Mouse (Mus musculus) left cerebral cortex, postnatal 36 days (tissue): ENCODE data around the gene Fndc8. TPM values are rescaled to one million over a fixed set of nuclear protein-coding genes. Genes with fewer than 3 reads are reported as not detected.
A peak's percentile ranks its signal among the peaks of the same experiment; 100 is the strongest.
"Not testable (repeated sequence)": the region's sequence is repeated elsewhere in the genome, so short reads cannot be mapped to it uniquely, and the experiment has no call there.

Source experiments
- DNase-seq, 2 experiments: peaks; one replicate each; pipeline ENCODE4 v3.0.0; 2021 to 2022; ENCODE audit warnings: low spot score in 2 of 2, mixed read lengths in 1 of 2
- intact Hi-C: fragments of 180-260 bp; cut with DNase I; formaldehyde crosslinking; loops from one replicate; pipeline ENCODE4 v1.15.1; 2025
- total RNA-seq, 2 experiments: library from RNA; stranded (reverse); gene quantifications; 2 replicates each; pipeline ENCODE4 v1.2.3; 2021

Gene Fndc8
- total RNA-seq, 2 experiments from 2014 or later: not detected

DNA sequence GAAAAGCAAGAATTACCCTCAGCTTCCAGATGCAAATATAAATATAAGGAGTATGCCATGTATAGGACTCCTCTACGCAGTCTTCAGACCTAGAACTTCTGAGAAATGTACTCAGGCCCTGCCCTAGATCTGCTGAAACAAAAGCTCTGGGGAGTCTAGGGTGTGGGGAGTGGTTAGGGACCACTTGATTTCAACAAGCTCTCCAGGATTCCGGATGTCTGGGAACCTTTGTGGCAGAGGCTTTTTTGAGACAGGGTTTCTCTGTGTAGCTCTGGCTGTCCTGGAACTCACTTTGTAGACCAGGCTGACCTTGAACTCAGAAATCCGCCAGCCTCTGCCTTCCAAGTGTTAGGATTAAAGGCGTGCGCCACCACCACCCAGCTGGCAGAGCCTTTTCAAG, 13.9 kb downstream of the Fndc8 start:
- intact Hi-C loops: no loop called here
- no peak for DNase-seq

DNA sequence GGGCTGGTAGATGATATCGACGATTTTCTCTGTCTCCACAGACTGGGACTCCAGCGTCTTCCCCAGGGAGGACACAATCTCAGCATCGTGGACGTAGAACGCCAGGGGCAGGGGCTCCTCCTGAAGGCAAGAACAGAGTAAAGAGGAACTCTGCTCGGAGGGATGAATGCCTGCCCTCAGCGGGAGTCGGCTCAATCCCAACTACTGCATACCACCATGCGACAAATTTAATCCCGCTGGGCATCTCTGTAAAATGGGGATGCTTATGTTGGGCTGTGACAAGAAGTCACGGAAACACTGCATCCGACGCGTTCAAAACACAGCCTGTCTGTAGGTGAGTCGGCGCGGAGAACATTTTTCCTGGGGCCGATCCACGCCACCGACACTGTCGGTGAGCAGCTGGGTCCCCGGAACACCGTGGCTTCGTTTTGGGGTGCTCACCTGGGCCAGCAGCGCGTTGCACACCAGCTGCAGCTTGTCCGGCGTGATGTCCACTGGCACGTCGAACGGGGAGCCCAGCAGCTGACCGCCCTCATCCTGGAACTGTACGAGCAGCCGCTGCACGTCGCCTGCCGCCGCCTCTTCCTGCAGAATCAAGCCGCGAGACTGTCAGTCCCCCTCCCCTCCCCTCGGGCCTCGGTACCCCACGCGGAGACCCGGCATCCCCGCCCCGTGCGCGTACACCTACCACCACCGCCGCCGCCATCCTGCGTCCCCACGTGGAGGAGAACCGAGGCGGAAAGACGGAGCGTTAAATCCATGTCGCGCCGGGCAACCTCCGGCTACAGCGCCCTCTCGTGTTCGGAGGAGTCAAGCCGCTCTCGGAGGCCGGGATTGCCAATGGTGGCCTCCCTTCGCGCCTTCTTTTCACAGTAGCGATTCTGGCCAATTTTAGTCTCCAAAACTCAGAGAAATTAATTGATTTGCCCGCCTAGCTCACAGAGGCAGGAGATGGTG, 16.0 kb downstream of the Fndc8 start, which contains the start of gene Nle1:
Gene Nle1, minus strand, starts transcription at position 761 of the 957 bp plus-strand sequence.
- DNase-seq: peak; percentile 91 to 92
- intact Hi-C loops: loop anchor here (1.0 kb wide), 1 partner anchor 37 kb away; the partner anchor contains the start of gene Rffl

DNA sequence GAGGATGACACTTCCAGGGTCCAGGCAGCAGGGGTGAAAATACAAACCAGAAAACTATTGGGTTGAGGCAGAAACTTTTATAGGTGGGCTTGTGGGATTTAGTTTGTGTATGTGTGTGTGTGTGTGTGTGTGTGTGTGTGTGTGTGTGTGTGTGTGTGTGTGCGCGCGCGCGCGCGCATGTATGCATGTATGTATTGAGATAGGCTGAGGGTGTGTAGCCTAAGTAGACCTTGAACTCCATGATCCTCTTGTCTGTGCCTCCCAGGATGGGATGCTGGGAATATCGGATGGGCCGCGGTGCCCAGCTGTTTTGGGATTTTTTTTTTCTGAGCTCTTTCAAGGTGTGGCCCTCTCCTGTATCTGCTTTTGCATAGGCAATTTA, 16.7 kb downstream of the Fndc8 start:
- no peak for DNase-seq
- intact Hi-C loops: loop anchor here (1.0 kb wide), 1 partner anchor 37 kb away; the partner anchor contains the start of gene Rffl

DNA sequence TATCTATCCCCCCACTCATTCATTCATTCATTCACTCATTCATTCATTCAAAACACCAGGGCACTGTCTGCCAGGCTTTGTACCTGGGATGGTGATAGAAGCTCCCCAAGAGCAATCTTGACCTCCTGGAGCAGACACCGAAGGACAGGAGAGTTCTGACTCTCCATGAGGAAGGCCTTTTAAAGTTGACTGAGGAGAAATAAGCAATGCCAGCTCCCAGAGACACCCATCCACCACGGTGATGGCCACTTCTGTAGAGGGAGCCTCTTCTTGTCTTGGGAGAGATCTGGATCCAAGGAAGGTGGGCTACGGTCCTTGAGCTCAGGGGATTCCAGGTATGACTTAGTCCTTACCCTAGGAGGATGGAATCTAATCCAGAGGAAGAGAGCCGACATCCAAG, 18.3 kb downstream of the Fndc8 start, which contains the start of gene Unc45b:
Gene Unc45b, plus strand, starts transcription at position 301 of the 400 bp plus-strand sequence.
- no peak for DNase-seq
- intact Hi-C loops: loop anchor here (10.0 kb wide), 1 partner anchor 385 kb away; the partner anchor contains the start of gene Ap2b1

DNA sequence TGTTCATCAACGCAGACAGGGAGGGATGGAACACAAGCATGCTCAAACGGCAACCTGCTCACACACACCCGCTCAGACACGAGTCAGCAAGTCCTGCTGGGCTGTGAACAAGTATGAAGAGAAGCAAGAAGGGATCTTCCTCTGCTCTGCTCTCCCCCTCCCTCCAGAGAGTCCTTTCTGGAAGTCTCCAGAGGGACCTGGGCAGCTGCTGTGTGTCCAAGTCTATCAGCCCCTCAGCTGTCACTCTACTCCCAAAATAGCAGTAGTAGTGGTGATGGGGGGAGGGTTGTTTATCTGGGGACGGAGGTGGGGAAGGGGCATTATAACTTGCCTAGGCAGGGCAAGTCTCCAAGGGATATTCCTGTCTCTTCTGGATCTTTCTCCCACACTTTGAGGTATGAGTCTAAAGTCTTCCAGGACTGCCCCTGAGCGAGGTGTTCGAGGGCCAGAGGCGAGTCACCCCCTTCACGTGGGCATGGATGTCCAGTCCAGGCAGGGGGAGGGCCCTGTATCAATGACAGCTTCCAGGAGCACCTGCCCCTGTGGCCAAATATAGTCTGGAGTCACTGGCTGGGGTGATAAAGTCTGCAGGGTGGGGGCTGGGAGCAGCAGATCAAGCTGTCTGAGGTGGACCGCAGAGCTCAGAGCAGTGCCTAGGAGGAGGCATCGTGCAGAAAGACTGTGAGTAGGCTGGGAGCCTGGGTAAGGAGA, 18.9 kb downstream of the Fndc8 start:
- no peak for DNase-seq
- intact Hi-C loops: loop anchor here (10.0 kb wide), 1 partner anchor 384 kb away; the partner anchor contains the start of gene Ap2b1

DNA sequence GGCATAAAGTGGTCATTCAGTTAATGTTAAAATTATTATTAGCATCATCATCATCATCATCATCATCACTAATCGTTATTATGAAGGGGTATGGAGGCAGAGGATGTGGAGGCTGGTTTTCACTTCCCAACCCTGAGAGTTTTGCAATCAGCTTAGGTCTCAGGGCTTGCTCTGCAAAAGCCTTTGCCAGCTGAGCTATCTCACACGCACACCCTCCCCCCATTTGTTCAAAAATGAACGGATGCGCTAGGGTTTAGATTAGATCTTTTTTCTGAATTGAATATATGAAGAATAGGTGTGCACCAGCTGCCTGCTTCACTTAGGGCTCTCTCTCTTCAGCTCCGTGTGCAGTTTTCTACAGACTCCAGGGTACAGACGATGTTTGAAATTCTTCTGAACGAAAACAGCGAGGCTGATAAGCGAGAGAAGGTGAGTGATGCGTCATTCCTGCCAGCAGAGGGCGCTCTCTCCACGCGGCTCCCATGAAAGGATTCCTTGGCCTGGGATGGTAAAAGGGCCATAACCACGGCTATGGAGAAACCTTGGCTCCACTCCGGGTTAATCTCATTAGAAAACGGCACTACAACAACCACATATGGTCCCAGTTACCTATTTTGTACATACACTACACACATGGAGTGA, 22.9 kb downstream of the Fndc8 start:
- intact Hi-C loops: loop anchor here (2.0 to 10.0 kb wide), 2 partner anchors 44 to 380 kb away; partner anchors contain the start of gene Ap2b1
- peak; percentile 56 to 62 for DNase-seq

DNA sequence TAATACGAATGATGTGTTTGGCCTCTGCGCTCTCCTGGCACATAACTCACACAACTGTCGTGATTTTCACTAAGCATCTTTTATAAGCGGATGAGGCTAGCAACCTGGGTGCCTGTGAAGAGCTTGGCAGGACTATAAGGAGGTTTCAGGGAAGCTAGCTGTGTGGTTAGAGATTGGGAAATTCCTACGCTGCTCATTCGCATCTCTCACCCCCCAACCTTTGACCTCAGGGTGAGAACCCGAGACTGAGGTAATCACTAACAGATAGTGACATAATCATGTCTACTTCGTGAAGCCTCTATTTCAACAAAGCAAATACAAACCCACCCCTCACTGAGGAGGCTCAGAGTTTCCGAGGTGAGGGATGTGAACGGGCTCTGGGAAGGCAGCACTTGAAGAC, 28.8 kb downstream of the Fndc8 start:
- intact Hi-C loops: no loop called here

DNA sequence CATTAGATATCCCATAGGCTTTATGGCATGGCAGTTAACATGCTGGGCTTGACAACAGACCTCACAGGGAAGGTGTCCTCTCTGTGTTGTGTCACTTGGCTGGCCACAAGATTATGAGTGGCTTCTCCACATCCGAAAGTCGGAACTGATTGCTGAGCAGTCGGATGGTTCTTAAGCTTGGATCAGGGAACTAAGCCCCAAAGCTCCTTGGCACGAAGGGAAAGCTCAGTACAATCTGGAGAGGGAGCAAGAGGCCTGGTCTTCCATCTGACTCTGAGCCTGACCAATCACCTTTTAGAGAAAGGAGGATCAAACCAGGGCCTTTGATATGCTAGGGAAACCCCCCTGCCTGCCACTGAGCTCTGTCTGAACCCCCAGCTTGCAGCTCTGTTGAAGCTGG, 29.8 kb downstream of the Fndc8 start:
- no peak for DNase-seq
- intact Hi-C loops: no loop called here

More for the DNA sequence above, 28.8 kb downstream of the Fndc8 start:
- no peak for DNase-seq

DNA sequence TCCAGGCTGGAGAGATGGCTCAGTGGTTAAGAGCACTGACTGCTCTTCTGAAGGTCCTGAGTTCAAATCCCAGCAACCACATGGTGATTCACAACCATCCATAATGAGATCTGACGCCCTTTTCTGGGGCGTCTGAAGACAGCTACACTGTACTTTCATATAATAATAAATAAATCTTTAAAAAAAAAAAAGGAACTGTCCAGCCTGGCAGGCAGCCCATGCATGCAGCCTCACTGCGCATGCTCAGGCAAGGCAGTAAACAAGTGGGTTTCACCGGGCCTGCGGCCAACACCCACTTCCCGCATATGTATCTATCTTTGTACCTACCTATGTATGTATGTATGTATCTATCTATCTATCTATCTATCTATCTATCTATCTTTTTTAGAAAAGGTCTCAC, 32.0 kb downstream of the Fndc8 start:
- DNase-seq, intact Hi-C loops: not testable (repeated sequence)

DNA sequence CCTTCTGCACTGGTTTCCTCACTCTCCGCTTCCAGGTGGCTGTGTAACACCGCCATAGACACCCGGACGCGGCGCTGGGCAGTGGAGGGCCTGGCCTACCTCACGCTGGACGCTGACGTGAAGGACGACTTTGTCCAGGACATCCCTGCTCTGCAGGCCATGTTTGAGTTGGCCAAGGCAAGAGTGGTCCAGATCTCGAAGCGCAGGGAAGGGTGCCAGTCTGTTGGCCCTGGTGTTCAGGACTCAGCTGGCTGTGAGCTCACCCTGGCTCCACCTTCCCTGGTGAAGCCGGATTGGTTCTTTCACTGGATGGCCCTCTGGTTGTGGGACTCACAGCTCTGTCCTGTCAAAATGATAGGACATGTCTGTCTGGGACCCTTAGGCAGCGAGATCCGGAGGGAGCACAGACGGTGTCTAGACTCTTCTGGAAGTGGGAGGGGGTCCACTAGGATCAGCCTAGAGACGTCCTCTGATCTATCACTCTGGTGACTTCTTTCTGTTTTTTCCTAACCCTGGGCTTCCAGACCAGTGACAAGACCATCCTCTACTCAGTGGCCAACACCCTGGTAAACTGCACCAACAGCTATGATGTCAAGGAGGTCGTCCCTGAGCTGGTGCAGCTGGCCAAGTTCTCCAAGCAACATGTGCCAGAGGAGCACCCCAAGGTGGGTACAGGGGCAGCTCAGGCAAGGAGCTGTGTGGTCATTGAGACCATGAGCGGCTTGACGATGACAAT, 37.1 kb downstream of the Fndc8 start:
- DNase-seq: no peak
- intact Hi-C loops: no loop called here

DNA sequence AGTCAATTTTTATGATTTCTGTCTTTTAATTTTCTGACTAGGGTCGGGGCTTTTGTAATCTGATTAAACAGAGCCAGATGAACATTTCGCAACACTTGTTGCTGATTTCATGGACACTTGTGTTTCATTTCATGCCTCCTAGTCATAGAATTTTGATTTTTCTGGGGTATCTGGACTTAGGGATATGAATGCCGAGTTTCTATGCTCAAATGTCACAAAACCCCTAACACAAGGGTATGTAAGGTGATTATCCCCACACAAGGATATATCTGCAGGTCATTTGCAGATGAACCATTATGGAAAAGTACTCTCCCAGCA, 37.7 kb downstream of the Fndc8 start:
- intact Hi-C loops: no loop called here
- no peak for DNase-seq

DNA sequence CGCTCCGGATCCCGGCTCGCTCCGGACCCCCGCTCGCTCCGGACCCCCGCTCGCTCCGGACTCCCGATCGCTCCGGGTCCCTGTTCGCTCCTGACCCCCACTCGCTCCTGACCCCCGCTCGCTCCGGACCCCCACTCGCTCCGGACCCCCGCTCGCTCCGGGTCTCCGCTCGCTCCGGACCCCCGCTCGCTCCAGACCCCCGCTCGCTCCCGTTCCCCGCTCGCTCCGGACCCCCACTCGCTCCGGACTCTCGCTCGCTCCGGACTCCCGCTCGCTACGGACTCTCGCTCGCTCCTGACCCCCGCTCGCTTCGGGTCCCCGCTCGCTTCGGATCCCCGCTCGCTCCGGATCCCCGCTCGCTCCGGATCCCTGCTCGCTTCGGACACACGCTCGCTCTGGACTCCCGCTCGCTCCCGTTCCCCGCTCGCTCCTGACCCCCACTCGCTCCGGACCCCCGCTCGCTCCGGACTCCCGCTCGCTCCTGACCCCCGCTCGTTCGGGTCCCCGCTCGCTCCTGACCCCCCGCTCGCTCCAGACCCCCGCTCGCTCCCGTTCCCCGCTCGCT, 38.5 kb downstream of the Fndc8 start:
- DNase-seq, intact Hi-C loops: not testable (repeated sequence)

DNA sequence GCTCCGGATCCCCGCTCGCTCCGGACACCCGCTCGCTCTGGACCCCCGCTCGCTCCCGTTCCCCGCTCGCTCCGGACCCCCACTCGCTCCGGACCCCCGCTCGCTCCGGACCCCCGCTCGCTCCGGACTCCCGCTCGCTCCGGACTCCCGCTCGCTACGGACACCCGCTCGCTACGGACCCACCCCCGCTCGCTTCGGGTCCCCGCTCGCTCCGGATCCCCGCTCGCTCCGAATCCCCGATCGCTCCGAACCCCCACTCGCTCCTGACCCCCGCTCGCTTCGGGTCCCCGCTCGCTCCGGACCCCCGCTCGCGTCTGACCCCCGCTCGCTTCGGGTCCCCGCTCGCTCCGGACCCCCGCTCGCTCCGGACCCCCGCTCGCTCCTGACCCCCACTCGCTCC, 39.2 kb downstream of the Fndc8 start:
- intact Hi-C loops, DNase-seq: not testable (repeated sequence)

DNA sequence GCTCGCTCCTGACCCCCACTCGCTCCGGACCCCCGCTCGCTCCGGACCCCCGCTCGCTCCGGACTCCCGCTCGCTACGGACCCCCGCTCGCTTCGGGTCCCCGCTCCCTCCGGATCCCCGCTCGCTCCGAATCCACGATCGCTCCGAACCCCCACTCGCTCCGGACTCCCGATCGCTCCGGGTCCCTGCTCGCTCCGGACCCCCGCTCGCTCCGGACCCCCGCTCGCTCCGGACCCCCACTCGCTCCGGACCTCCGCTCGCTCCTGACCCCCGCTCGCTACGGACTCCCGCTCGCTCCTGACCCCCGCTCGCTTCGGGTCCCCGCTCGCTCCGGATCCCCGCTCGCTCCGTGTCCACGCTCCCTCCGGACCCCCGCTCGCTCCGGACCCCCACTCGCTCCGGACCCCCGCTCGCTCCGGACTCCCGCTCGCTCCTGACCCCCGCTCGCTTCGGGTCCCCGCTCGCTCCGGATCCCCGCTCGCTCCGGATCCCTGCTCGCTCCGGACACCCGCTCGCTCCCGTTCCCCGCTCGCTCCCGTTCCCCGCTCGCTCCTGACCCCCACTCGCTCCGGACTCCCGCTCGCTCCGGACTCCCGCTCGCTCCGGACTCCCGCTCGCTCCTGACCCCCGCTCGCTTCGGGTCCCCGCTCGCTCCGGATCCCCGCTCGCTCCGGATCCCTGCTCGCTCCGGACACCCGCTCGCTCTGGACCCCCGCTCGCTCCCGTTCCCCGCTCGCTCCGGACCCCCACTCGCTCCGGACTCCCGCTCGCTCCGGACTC, 39.9 kb downstream of the Fndc8 start:
- DNase-seq, intact Hi-C loops: not testable (repeated sequence)

DNA sequence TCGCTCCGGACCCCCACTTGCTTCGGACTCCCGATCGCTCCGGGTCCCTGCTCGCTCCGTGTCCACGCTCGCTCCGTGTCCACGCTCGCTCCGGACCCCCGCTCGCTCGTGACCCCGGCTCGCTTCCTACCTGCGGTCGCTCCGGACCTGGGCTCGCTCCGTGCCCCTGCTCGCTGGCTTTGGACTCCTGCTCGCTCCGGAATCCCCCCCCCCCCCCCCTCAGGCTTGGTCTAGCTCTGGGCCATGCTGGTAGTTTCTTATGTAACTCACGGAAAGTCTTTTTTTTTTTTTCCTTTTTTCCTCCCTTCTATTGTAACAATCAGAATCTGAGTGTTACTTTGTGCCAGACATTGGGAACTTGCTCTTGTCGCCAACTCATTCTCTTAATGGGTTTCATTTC, 41.3 kb downstream of the Fndc8 start:
- DNase-seq: no peak
- intact Hi-C loops: no loop called here

DNA sequence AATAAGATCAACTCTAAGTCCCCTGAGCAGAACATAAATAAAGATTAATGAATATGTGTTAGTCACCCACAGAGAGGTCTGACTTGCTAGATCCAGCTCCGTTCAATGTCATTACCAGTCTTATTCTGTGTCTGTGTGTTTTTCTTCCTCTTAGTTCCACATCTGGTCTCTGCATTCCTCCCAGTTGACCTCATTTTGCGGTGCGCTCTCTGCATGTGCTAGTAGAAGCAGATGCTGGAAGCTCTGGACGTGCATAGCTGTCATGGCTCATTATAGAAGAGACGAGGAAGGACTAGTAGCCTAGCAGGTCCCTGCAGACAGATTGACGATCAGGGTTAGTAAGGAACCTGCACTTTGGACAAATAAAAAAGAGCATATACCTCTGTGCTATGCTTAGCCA, 51.4 kb downstream of the Fndc8 start:
- DNase-seq: no peak
- intact Hi-C loops: no loop called here

DNA sequence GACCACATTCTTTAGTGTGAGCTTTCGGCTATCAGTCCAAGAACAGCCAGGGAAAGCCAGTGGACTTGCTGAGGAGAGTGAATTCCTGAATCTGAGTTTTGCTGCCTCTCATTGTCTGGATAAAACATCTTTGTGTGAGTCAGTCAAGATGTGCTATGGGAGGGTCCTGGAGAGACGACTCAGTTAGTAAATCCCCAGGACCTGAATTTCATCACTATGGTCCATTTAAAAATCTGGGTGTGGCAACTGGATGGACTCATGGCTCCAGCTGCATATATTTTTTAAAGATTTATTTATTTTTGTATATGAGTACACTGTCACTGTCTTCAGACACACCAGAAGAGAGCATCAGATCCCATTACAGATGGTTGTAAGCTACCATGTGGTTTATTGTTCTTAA, 53.7 kb downstream of the Fndc8 start:
- intact Hi-C loops: no loop called here
- DNase-seq: no peak

DNA sequence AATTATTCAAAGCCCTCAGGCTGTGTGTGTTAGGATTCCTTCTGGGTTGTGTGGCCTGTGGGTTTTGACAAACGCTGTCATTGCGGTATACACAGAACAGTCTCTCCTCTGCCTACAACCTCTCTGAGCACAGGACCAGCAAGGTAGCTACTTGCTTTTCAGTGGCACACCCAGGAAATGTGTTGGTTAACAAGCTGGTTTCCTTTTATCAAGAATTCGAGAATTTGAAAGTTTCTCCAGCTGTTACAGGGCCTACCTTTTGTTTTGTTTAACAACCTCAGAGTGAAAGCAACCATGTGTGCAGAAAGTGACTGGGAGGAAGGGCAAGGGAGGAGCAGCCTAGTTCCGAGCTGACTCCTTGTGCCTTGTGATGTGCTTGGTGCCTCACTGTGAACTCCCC, 55.5 kb downstream of the Fndc8 start:
- intact Hi-C loops: no loop called here
- DNase-seq: no peak
